Mouse (Mus musculus): Measurements from ENCODE around the gene Tesmin.
A peak's percentile ranks its signal among the peaks of the same experiment; 100 is the strongest.

Gene Tesmin

GRCm38 (mm10) chr19:3447348-3447747 is 58.7 kb downstream of the Tesmin start:
- no peak for DNase-seq

- DNase-seq = no peak
Observed at GRCm38 (mm10) chr19:3449248-3449647, 60.6 kb downstream of the Tesmin start.

GRCm38 (mm10) chr19:3450714-3451113 is 62.1 kb downstream of the Tesmin start:
- DNase-seq = no peak

- peak; percentile 54 to 62 for DNase-seq
Observed at GRCm38 (mm10) chr19:3451170-3451569, 62.5 kb downstream of the Tesmin start.

- no peak for DNase-seq
Observed at GRCm38 (mm10) chr19:3451649-3452048, 63.0 kb downstream of the Tesmin start.
